ENCODE assay signal across 9 mouse cellular contexts in genomic region chr12:86973706-86974105, GRCm38 (mm10). TPM values are rescaled to one million over a fixed set of nuclear protein-coding genes. Genes with fewer than 3 reads are reported as not detected.
A peak's percentile ranks its signal among the peaks of the same experiment; 100 is the strongest.
DNase-seq lines count a peak whose midpoint lies in the region; ATAC-seq and TF ChIP-seq lines count a peak whose summit lies in the region.
"Had no signal": no experiment of that assay in that cellular context is flagged by ENCODE, and none has a peak within 500 bp of the region (broad histone marks: within the 10 kb centered on the region; RNA-seq: fewer than 3 reads in every experiment).

No protein-coding gene starts in this region.

- intact Hi-C loops in left cerebral cortex, postnatal 10 days (cut with DNase I), result no loop called here

- DNase-seq in cerebellum, adult 11-12 months, result peak; percentile 71
- DNase-seq in cerebellum, postnatal 4 days (ENCODE audit: low spot score in 2 of 2), result no peak
- DNase-seq in left cerebral cortex, adult 18-20 months (ENCODE audit: low spot score in 2 of 2), result peak; percentile 50 to 76
- no peak for DNase-seq in left cerebral cortex, postnatal 10 days (ENCODE audit: extremely low spot score in 1 of 2, low spot score in 2 of 2)
- DNase-seq in cerebellum, adult 2 months, result peak in 1 of 2 experiments; percentile 51
- DNase-seq in kidney, postnatal 25 days, result no peak

- peak overlapping the region; percentile 93 for H3K27ac ChIP-seq in cerebellum, adult 2 months (ENCODE audit: insufficient read depth, low read length)
- peak overlapping the region; percentile 67 for H3K27ac ChIP-seq in midbrain, embryonic 15.5 days

- WGBS in cerebellum, adult 2 months, result 7% methylated on average over 8 of the region's 8 CpGs
- WGBS in midbrain, embryonic 15.5 days, result 22% methylated on average over 8 of the region's 8 CpGs

- H3K4me1 ChIP-seq in cerebellum, adult 2 months (ENCODE audit: control insufficient read depth, insufficient read depth, low read length), result peaks cover 41% of the 10 kb centered on the region
- peaks cover 35% of the 10 kb centered on the region for H3K4me1 ChIP-seq in midbrain, embryonic 15.5 days

- 0 out of 2 replicates have a peak, but pooled peaks have one; percentile 2 for ATAC-seq in midbrain, embryonic 15.5 days (replicated peaks)
- no peak for ATAC-seq in activated CD4-positive, CD25-positive, alpha-beta regulatory T cell, adult 4 months

- no peak for TF ChIP-seq CTCF in cerebellum, adult 2 months (IDR thresholded peaks at IDR 0.05; ENCODE audit: borderline replicate concordance, insufficient read depth, low read depth, low read length)

- H3K36me3 ChIP-seq in midbrain, embryonic 15.5 days (replicated peaks), result no peaks in the 10 kb centered on the region

- no peaks in the 10 kb centered on the region for H3K27me3 ChIP-seq in cerebellum, adult 2 months (ENCODE audit: control insufficient read depth, insufficient read depth, low read length)
- 0 out of 2 replicates have a peak, but pooled peaks cover 3% of the 10 kb centered on the region for H3K27me3 ChIP-seq in midbrain, embryonic 15.5 days (replicated peaks)

- TF ChIP-seq POLR2A in cerebellum, adult 2 months (IDR thresholded peaks at IDR 0.05; ENCODE audit: borderline replicate concordance, insufficient read depth, low read length), result no peak

- no peak overlapping the region for H3K4me3 ChIP-seq in cerebellum, adult 2 months (replicated peaks; ENCODE audit: insufficient read depth, low read depth, low read length)
- H3K4me3 ChIP-seq in midbrain, embryonic 15.5 days, result no peak overlapping the region

- no peaks in the 10 kb centered on the region for H3K9me3 ChIP-seq in midbrain, embryonic 15.5 days

- no peak overlapping the region for H3K9ac ChIP-seq in midbrain, embryonic 15.5 days

- H3K4me2 ChIP-seq in midbrain, embryonic 15.5 days, result no peak overlapping the region

RNA-seq across cellular contexts. Expression of gene Zdhhc22, which starts 16.5 kb away (rescaled TPM):
- total RNA-seq in left cerebral cortex, adult 18-20 months (2021), result 10 to 100 TPM; 53.8 to 58.4 TPM
- 10 to 100 TPM; 45.0 to 47.8 TPM for total RNA-seq in left cerebral cortex, postnatal 10 days (2021)
- 28.1 and 29.3 TPM in 2 replicates for polyA plus RNA-seq in cerebellum, adult 2 months (2012; rRNA removed)
- polyA plus RNA-seq in midbrain, embryonic 15.5 days (2015; fragmentation: Nextera tagmentation; extraction: Ambion mirVana), result 17.8 and 21.8 TPM in 2 replicates
- under 1 TPM in 1 of 2 experiments, not detected in 1; 0.60 TPM for polyA plus RNA-seq in activated CD4-positive, CD25-positive, alpha-beta regulatory T cell, adult 4 months (2017; shearing (Covaris generic))
- polyA plus RNA-seq: gonadal fat pad, adult 2 months had no signal

RNA-seq across cellular contexts. Expression of gene Cipc, which starts 26.9 kb away (rescaled TPM):
- 10 to 100 TPM; 84.0 to 86.8 TPM for total RNA-seq in left cerebral cortex, adult 18-20 months (2021)
- total RNA-seq in left cerebral cortex, postnatal 10 days (2021), result 10 to 100 TPM; 59.9 to 61.9 TPM
- 122 and 127 TPM in 2 replicates for polyA plus RNA-seq in cerebellum, adult 2 months (2012; rRNA removed)
- 55.0 and 56.0 TPM in 2 replicates for polyA plus RNA-seq in midbrain, embryonic 15.5 days (2015; fragmentation: Nextera tagmentation; extraction: Ambion mirVana)
- 10 to 100 TPM; 19.8 to 20.1 TPM for polyA plus RNA-seq in activated CD4-positive, CD25-positive, alpha-beta regulatory T cell, adult 4 months (2017; shearing (Covaris generic))

RNA-seq across cellular contexts. Expression of gene Tmem63c, which starts 47.4 kb away (rescaled TPM):
- 10 to 100 TPM; 37.7 to 41.2 TPM for total RNA-seq in left cerebral cortex, adult 18-20 months (2021)
- total RNA-seq in left cerebral cortex, postnatal 10 days (2021), result 10 to 100 TPM; 41.9 to 46.4 TPM
- polyA plus RNA-seq in cerebellum, adult 2 months (2012; rRNA removed), result 55.9 and 71.0 TPM in 2 replicates
- polyA plus RNA-seq in midbrain, embryonic 15.5 days (2015; fragmentation: Nextera tagmentation; extraction: Ambion mirVana), result 11.1 and 12.7 TPM in 2 replicates
- polyA plus RNA-seq in activated CD4-positive, CD25-positive, alpha-beta regulatory T cell, adult 4 months (2017; shearing (Covaris generic)), result under 1 TPM in 1 of 2 experiments, not detected in 1; 0.40 TPM

Comparison
In these comparisons a context has a peak if more than half of its experiments do, and no peak if none do; other contexts are left out.
1. DNase-seq: peak in cerebellum, adult 11-12 months (single experiment) and left cerebral cortex, adult 18-20 months (2 of 2); none in cerebellum, postnatal 4 days (0 of 2), left cerebral cortex, postnatal 10 days (0 of 2) and kidney, postnatal 25 days (0 of 2).
2. RNA of gene Zdhhc22, which starts 16.5 kb away (polyA plus RNA-seq): 28.1 to 29.3 TPM in cerebellum, adult 2 months and 17.8 to 21.8 TPM in midbrain, embryonic 15.5 days; 0.60 TPM in activated CD4-positive, CD25-positive, alpha-beta regulatory T cell, adult 4 months; every median in the first group is over 10 times any median in the second.